Mouse (Mus musculus) MEL (cell line): ENCODE measurements at regions not wholly inside any gene's neighbourhood (a gene's known extent, or its start where the extent isn't known, plus 50 kb on each side); places are given as distances from the start of the nearest gene placed in this dataset.

Experiments
- DNase-seq: peaks from one replicate; pipeline ENCODE4 v3.0.0; 2011; ENCODE audit warnings: low read depth, low spot score
- H3K27ac ChIP-seq: 2 replicates; pipeline ENCODE4 v1.5.1; 2012; ENCODE audit warnings: low read depth, mild to moderate bottlenecking, control low read depth, low read length, moderate library complexity; ENCODE audit not compliant: control insufficient read depth
- H3K27me3 ChIP-seq, 2 experiments: fragments of 150-350 bp in 1 of 2; sonication (generic) in 1 of 2; 2 replicates each; pipeline ENCODE4 v1.6.1; 2012; ENCODE audit warnings: low read length in 2 of 2, mild to moderate bottlenecking in 2 of 2, improper control_type of control experiment in 1 of 2, moderate library complexity in 1 of 2; ENCODE audit not compliant: insufficient read depth in 2 of 2, control insufficient read depth in 1 of 2
- H3K36me3 ChIP-seq, 2 experiments: 2 replicates each; pipeline ENCODE4 v1.6.1; 2012 to 2014; ENCODE audit warnings: low read length in 2 of 2, improper control_type of control experiment in 1 of 2, inconsistent platforms in 1 of 2, mild to moderate bottlenecking in 1 of 2; ENCODE audit not compliant: insufficient read depth in 2 of 2, control insufficient read depth in 1 of 2
- H3K4me1 ChIP-seq, 2 experiments: fragments of 150-350 bp in 1 of 2; sonication (generic) in 1 of 2; 2 replicates each; pipeline ENCODE4 v1.6.1; 2012; ENCODE audit warnings: low read length in 2 of 2, improper control_type of control experiment in 1 of 2, mild to moderate bottlenecking in 1 of 2; ENCODE audit not compliant: insufficient read depth in 2 of 2, control insufficient read depth in 1 of 2
- H3K4me3 ChIP-seq, 2 experiments: fragments of 150-350 bp in 1 of 2; sonication (generic) in 1 of 2; 2 replicates each; pipeline ENCODE4 v1.5.1; 2012; ENCODE audit warnings: low read depth in 2 of 2, low read length in 2 of 2, mild to moderate bottlenecking in 2 of 2, moderate library complexity in 2 of 2, control low read depth in 1 of 2, improper control_type of control experiment in 1 of 2; ENCODE audit not compliant: control insufficient read depth in 1 of 2, insufficient read depth in 1 of 2
- H3K79me2 ChIP-seq: 2 replicates; pipeline ENCODE4 v1.6.1; 2012; ENCODE audit warnings: mild to moderate bottlenecking, low read length, moderate library complexity; ENCODE audit not compliant: control insufficient read depth, poor library complexity, insufficient read depth
- H3K9ac ChIP-seq: 2 replicates; pipeline ENCODE4 v1.6.1; 2012; ENCODE audit warnings: low read depth, mild to moderate bottlenecking, control low read depth, low read length, moderate library complexity; ENCODE audit not compliant: control insufficient read depth, poor library complexity, severe bottlenecking
- H3K9me3 ChIP-seq: fragments of 150-350 bp; sonication (generic); replicated peaks from 2 replicates; pipeline ENCODE4 v1.6.1; 2012; ENCODE audit warnings: mild to moderate bottlenecking, low read length, improper control_type of control experiment, moderate library complexity; ENCODE audit not compliant: insufficient read depth
- CHD1 ChIP-seq: IDR thresholded peaks from 2 replicates; pipeline ENCODE4 v1.6.1; 2012; ENCODE audit warnings: low read depth, mild to moderate bottlenecking, inconsistent platforms, low read length, improper control_type of control experiment
- CTCF ChIP-seq, 3 experiments: IDR thresholded peaks in 2 of 3; conservative IDR thresholded peaks in 1 of 3; 2 replicates each; pipeline ENCODE4 v1.5.1; 2011 to 2012; ENCODE audit warnings: low read length in 3 of 3, low read depth in 2 of 3, mild to moderate bottlenecking in 2 of 3, improper control_type of control experiment in 1 of 3, inconsistent platforms in 1 of 3, mixed read lengths in 1 of 3, moderate library complexity in 1 of 3; ENCODE audit not compliant: control insufficient read depth in 1 of 3, insufficient read depth in 1 of 3, poor library complexity in 1 of 3, severe bottlenecking in 1 of 3
- E2F4 ChIP-seq: IDR thresholded peaks from 2 replicates; pipeline ENCODE4 v1.6.1; 2011; ENCODE audit warnings: low read depth, low read length, improper control_type of control experiment, borderline replicate concordance
- ELF1 ChIP-seq: IDR thresholded peaks from 2 replicates; pipeline ENCODE4 v1.6.1; 2014; ENCODE audit warnings: low read depth, mild to moderate bottlenecking, inconsistent platforms, low read length, improper control_type of control experiment, moderate library complexity
- EP300 ChIP-seq, 2 experiments: IDR thresholded peaks; 2 replicates each; pipeline ENCODE4 v1.6.1; 2011; ENCODE audit warnings: improper control_type of control experiment in 2 of 2, low read length in 2 of 2, low read depth in 1 of 2, mild to moderate bottlenecking in 1 of 2
- ETS1 ChIP-seq: IDR thresholded peaks from 2 replicates; pipeline ENCODE4 v1.6.1; 2012; ENCODE audit warnings: low read depth, mild to moderate bottlenecking, inconsistent platforms, low read length, improper control_type of control experiment, moderate library complexity
- GABPA ChIP-seq: IDR thresholded peaks from 2 replicates; pipeline ENCODE4 v1.6.1; 2012; ENCODE audit warnings: low read depth, mild to moderate bottlenecking, inconsistent platforms, low read length, improper control_type of control experiment, moderate library complexity
- GATA1 ChIP-seq: IDR thresholded peaks from 2 replicates; pipeline ENCODE4 v1.6.1; 2011; ENCODE audit warnings: low read depth, low read length, improper control_type of control experiment
- HCFC1 ChIP-seq: IDR thresholded peaks from 2 replicates; pipeline ENCODE4 v1.6.1; 2012; ENCODE audit warnings: low read depth, mild to moderate bottlenecking, inconsistent platforms, low read length, improper control_type of control experiment, moderate library complexity
- MAX ChIP-seq: IDR thresholded peaks from 2 replicates; pipeline ENCODE4 v1.6.1; 2011; ENCODE audit warnings: low read length, improper control_type of control experiment
- MEF2A ChIP-seq: IDR thresholded peaks from 2 replicates; pipeline ENCODE4 v1.6.1; 2014; ENCODE audit warnings: low read depth, mild to moderate bottlenecking, inconsistent platforms, low read length, improper control_type of control experiment; ENCODE audit not compliant: poor library complexity, insufficient replicate concordance, severe bottlenecking; ENCODE audit errors: extremely low read depth
- MXI1 ChIP-seq: IDR thresholded peaks from 2 replicates; pipeline ENCODE4 v1.6.1; 2011; ENCODE audit warnings: mild to moderate bottlenecking, low read depth, low read length, improper control_type of control experiment
- MYB ChIP-seq: IDR thresholded peaks from 2 replicates; pipeline ENCODE4 v1.6.1; 2011; ENCODE audit warnings: mild to moderate bottlenecking, low read depth, low read length, improper control_type of control experiment
- NRF1 ChIP-seq: IDR thresholded peaks from 2 replicates; pipeline ENCODE4 v1.6.1; 2014; ENCODE audit warnings: low read depth, mild to moderate bottlenecking, inconsistent platforms, low read length, improper control_type of control experiment, moderate library complexity; ENCODE audit not compliant: poor library complexity, insufficient read depth, severe bottlenecking
- POLR2A ChIP-seq, 2 experiments: IDR thresholded peaks; 2 replicates each; pipeline ENCODE4 v1.6.1; 2011 to 2012; ENCODE audit warnings: low read length in 2 of 2, mild to moderate bottlenecking in 2 of 2, control low read depth in 1 of 2, improper control_type of control experiment in 1 of 2, low read depth in 1 of 2, moderate library complexity in 1 of 2; ENCODE audit not compliant: control insufficient read depth in 1 of 2, insufficient read depth in 1 of 2, poor library complexity in 1 of 2
- POLR2AphosphoS2 ChIP-seq: IDR thresholded peaks from 2 replicates; pipeline ENCODE4 v1.6.1; 2011; ENCODE audit warnings: low read length, improper control_type of control experiment
- POLR2AphosphoS5 ChIP-seq: IDR thresholded peaks from 2 replicates; pipeline ENCODE4 v1.6.1; 2012; ENCODE audit warnings: low read depth, borderline replicate concordance, mild to moderate bottlenecking, inconsistent platforms, low read length, moderate library complexity, mixed read lengths
- RAD21 ChIP-seq: IDR thresholded peaks from 2 replicates; pipeline ENCODE4 v1.6.1; 2011; ENCODE audit warnings: mild to moderate bottlenecking, low read depth, low read length, improper control_type of control experiment
- RCOR1 ChIP-seq: IDR thresholded peaks from 2 replicates; pipeline ENCODE4 v1.6.1; 2012; ENCODE audit warnings: low read depth, mild to moderate bottlenecking, inconsistent platforms, low read length, improper control_type of control experiment
- SIN3A ChIP-seq: IDR thresholded peaks from 2 replicates; pipeline ENCODE4 v1.6.1; 2012; ENCODE audit warnings: low read length, improper control_type of control experiment, inconsistent platforms
- SMC3 ChIP-seq: IDR thresholded peaks from 2 replicates; pipeline ENCODE4 v1.6.1; 2011; ENCODE audit warnings: low read depth, low read length, improper control_type of control experiment
- TBP ChIP-seq: IDR thresholded peaks from 2 replicates; pipeline ENCODE4 v1.8.0; 2011; ENCODE audit warnings: low read depth, low read length, improper control_type of control experiment
- TCF12 ChIP-seq: IDR thresholded peaks from 2 replicates; pipeline ENCODE4 v1.6.1; 2014; ENCODE audit warnings: low read depth, mild to moderate bottlenecking, inconsistent platforms, low read length, improper control_type of control experiment, moderate library complexity
- UBTF ChIP-seq: IDR thresholded peaks from 2 replicates; pipeline ENCODE4 v1.6.1; 2012; ENCODE audit warnings: low read depth, mild to moderate bottlenecking, inconsistent platforms, low read length, improper control_type of control experiment, moderate library complexity, borderline replicate concordance; ENCODE audit not compliant: insufficient read depth
- USF1 ChIP-seq: IDR thresholded peaks from 2 replicates; pipeline ENCODE4 v1.6.1; 2014; ENCODE audit warnings: low read depth, mild to moderate bottlenecking, inconsistent platforms, low read length, improper control_type of control experiment, moderate library complexity
- USF2 ChIP-seq, 2 experiments: IDR thresholded peaks; 2 replicates each; pipeline ENCODE4 v1.6.1; 2011 to 2012; ENCODE audit warnings: improper control_type of control experiment in 2 of 2, low read length in 2 of 2, borderline replicate concordance in 1 of 2, inconsistent platforms in 1 of 2, low read depth in 1 of 2, mild to moderate bottlenecking in 1 of 2; ENCODE audit not compliant: insufficient read depth in 1 of 2
- ZC3H11A ChIP-seq: IDR thresholded peaks from 2 replicates; pipeline ENCODE4 v1.6.1; 2012; ENCODE audit warnings: low read depth, mild to moderate bottlenecking, inconsistent platforms, low read length, improper control_type of control experiment
- ZNF384 ChIP-seq: IDR thresholded peaks from 2 replicates; pipeline ENCODE4 v1.6.1; 2012; ENCODE audit warnings: low read depth, mild to moderate bottlenecking, inconsistent platforms, low read length, improper control_type of control experiment

- H3K79me2 ChIP-seq = no peaks in the 10 kb centered on the region
- H3K9me3 ChIP-seq = no peaks in the 10 kb centered on the region
- H3K4me1 ChIP-seq = no peaks in the 10 kb centered on the region
- DNase-seq = no peak
- H3K9ac ChIP-seq = no peak overlapping the region
- H3K4me3 ChIP-seq = no peak overlapping the region
- no peaks in the 10 kb centered on the region for H3K36me3 ChIP-seq
- TF ChIP-seq RCOR1 (no peak), TCF12 (no peak), MXI1 (no peak), ETS1 (no peak), SIN3A (no peak), SMC3 (no peak), UBTF (no peak), CHD1 (no peak), ELF1 (no peak), MYB (no peak), NRF1 (no peak), CTCF (IDR thresholded peaks at IDR 0.05 in 2 of 3, conservative IDR thresholded peaks at IDR 0.05 in 1 of 3; ENCODE audit: control insufficient read depth in 1 of 3, insufficient read depth in 1 of 3, low read depth in 2 of 3, low read length in 3 of 3, poor library complexity in 1 of 3, severe bottlenecking in 1 of 3) (no peak), ZNF384 (no peak), MEF2A (no peak), HCFC1 (no peak), GATA1 (no peak), GABPA (no peak), POLR2AphosphoS5 (no peak)
- no peak overlapping the region for H3K27ac ChIP-seq
- peaks cover 8% of the 10 kb centered on the region in 2 experiments for H3K27me3 ChIP-seq
Observed at GRCm38 (mm10) chr11:19073265-19073664, 54.5 kb upstream of the Meis1 start.

GRCm38 (mm10) chr11:19073887-19074564 is 55.2 kb upstream of the Meis1 start:
- Histone ChIP-seq H3K9ac (no peak overlapping the region), H3K27me3 (peaks cover 11 to 12% of the 10 kb centered on the region in 2 experiments), H3K36me3 (no peaks in the 10 kb centered on the region), H3K4me3 (no peak overlapping the region), H3K4me1 (no peaks in the 10 kb centered on the region), H3K9me3 (no peaks in the 10 kb centered on the region), H3K27ac (no peak overlapping the region), H3K79me2 (no peaks in the 10 kb centered on the region)
- DNase-seq = no peak
- TF ChIP-seq POLR2AphosphoS5 = no peak
- no peak for TF ChIP-seq E2F4
- TF ChIP-seq POLR2AphosphoS2 = no peak
- TF ChIP-seq MYB = no peak
- no peak for TF ChIP-seq USF1
- no peak for TF ChIP-seq POLR2A (IDR thresholded peaks at IDR 0.05; ENCODE audit: control insufficient read depth in 1 of 2, insufficient read depth in 1 of 2, low read depth in 1 of 2, low read length in 2 of 2, poor library complexity in 1 of 2)
- no peak for TF ChIP-seq ZC3H11A
- TF ChIP-seq USF2 (IDR thresholded peaks at IDR 0.05; ENCODE audit: borderline replicate concordance in 1 of 2, insufficient read depth in 1 of 2, low read depth in 1 of 2, low read length in 2 of 2) = no peak
- no peak for TF ChIP-seq ZNF384
- no peak for TF ChIP-seq GABPA
- no peak for TF ChIP-seq MAX
- TF ChIP-seq RAD21 = no peak
- no peak for TF ChIP-seq ETS1
- no peak for TF ChIP-seq MXI1
- TF ChIP-seq CHD1 = no peak
- no peak for TF ChIP-seq ELF1
- no peak for TF ChIP-seq HCFC1
- TF ChIP-seq EP300 (IDR thresholded peaks at IDR 0.05; ENCODE audit: low read depth in 1 of 2, low read length in 2 of 2) = no peak
- no peak for TF ChIP-seq TBP
